Mouse (Mus musculus) MEL (cell line): ENCODE measurements around the gene Gm9964. TPM values are rescaled to one million over a fixed set of nuclear protein-coding genes. Genes with fewer than 3 reads are reported as not detected.

Experiments used
- DNase-seq: peaks from one replicate; pipeline ENCODE4 v3.0.0; 2011; ENCODE audit warnings: low read depth, low spot score
- H3K27ac ChIP-seq: 2 replicates; pipeline ENCODE4 v1.5.1; 2012; ENCODE audit warnings: low read depth, mild to moderate bottlenecking, control low read depth, low read length, moderate library complexity; ENCODE audit not compliant: control insufficient read depth
- H3K27me3 ChIP-seq, 2 experiments: fragments of 150-350 bp in 1 of 2; sonication (generic) in 1 of 2; 2 replicates each; pipeline ENCODE4 v1.6.1; 2012; ENCODE audit warnings: low read length in 2 of 2, mild to moderate bottlenecking in 2 of 2, improper control_type of control experiment in 1 of 2, moderate library complexity in 1 of 2; ENCODE audit not compliant: insufficient read depth in 2 of 2, control insufficient read depth in 1 of 2
- H3K36me3 ChIP-seq, 2 experiments: 2 replicates each; pipeline ENCODE4 v1.6.1; 2012 to 2014; ENCODE audit warnings: low read length in 2 of 2, improper control_type of control experiment in 1 of 2, inconsistent platforms in 1 of 2, mild to moderate bottlenecking in 1 of 2; ENCODE audit not compliant: insufficient read depth in 2 of 2, control insufficient read depth in 1 of 2
- H3K4me1 ChIP-seq, 2 experiments: fragments of 150-350 bp in 1 of 2; sonication (generic) in 1 of 2; 2 replicates each; pipeline ENCODE4 v1.6.1; 2012; ENCODE audit warnings: low read length in 2 of 2, improper control_type of control experiment in 1 of 2, mild to moderate bottlenecking in 1 of 2; ENCODE audit not compliant: insufficient read depth in 2 of 2, control insufficient read depth in 1 of 2
- H3K4me3 ChIP-seq, 2 experiments: fragments of 150-350 bp in 1 of 2; sonication (generic) in 1 of 2; 2 replicates each; pipeline ENCODE4 v1.5.1; 2012; ENCODE audit warnings: low read depth in 2 of 2, low read length in 2 of 2, mild to moderate bottlenecking in 2 of 2, moderate library complexity in 2 of 2, control low read depth in 1 of 2, improper control_type of control experiment in 1 of 2; ENCODE audit not compliant: control insufficient read depth in 1 of 2, insufficient read depth in 1 of 2
- H3K79me2 ChIP-seq: 2 replicates; pipeline ENCODE4 v1.6.1; 2012; ENCODE audit warnings: mild to moderate bottlenecking, low read length, moderate library complexity; ENCODE audit not compliant: control insufficient read depth, poor library complexity, insufficient read depth
- H3K9ac ChIP-seq: 2 replicates; pipeline ENCODE4 v1.6.1; 2012; ENCODE audit warnings: low read depth, mild to moderate bottlenecking, control low read depth, low read length, moderate library complexity; ENCODE audit not compliant: control insufficient read depth, poor library complexity, severe bottlenecking
- H3K9me3 ChIP-seq: fragments of 150-350 bp; sonication (generic); replicated peaks from 2 replicates; pipeline ENCODE4 v1.6.1; 2012; ENCODE audit warnings: mild to moderate bottlenecking, low read length, improper control_type of control experiment, moderate library complexity; ENCODE audit not compliant: insufficient read depth
- BHLHE40 ChIP-seq: IDR thresholded peaks from 2 replicates; pipeline ENCODE4 v1.6.1; 2012; ENCODE audit warnings: low read depth, mild to moderate bottlenecking, inconsistent platforms, low read length, improper control_type of control experiment, borderline replicate concordance
- CHD1 ChIP-seq: IDR thresholded peaks from 2 replicates; pipeline ENCODE4 v1.6.1; 2012; ENCODE audit warnings: low read depth, mild to moderate bottlenecking, inconsistent platforms, low read length, improper control_type of control experiment
- CHD2 ChIP-seq: IDR thresholded peaks from 2 replicates; pipeline ENCODE4 v1.6.1; 2011; ENCODE audit warnings: low read length, improper control_type of control experiment
- E2F4 ChIP-seq: IDR thresholded peaks from 2 replicates; pipeline ENCODE4 v1.6.1; 2011; ENCODE audit warnings: low read depth, low read length, improper control_type of control experiment, borderline replicate concordance
- ELF1 ChIP-seq: IDR thresholded peaks from 2 replicates; pipeline ENCODE4 v1.6.1; 2014; ENCODE audit warnings: low read depth, mild to moderate bottlenecking, inconsistent platforms, low read length, improper control_type of control experiment, moderate library complexity
- ETS1 ChIP-seq: IDR thresholded peaks from 2 replicates; pipeline ENCODE4 v1.6.1; 2012; ENCODE audit warnings: low read depth, mild to moderate bottlenecking, inconsistent platforms, low read length, improper control_type of control experiment, moderate library complexity
- GATA1 ChIP-seq: IDR thresholded peaks from 2 replicates; pipeline ENCODE4 v1.6.1; 2011; ENCODE audit warnings: low read depth, low read length, improper control_type of control experiment
- HCFC1 ChIP-seq: IDR thresholded peaks from 2 replicates; pipeline ENCODE4 v1.6.1; 2012; ENCODE audit warnings: low read depth, mild to moderate bottlenecking, inconsistent platforms, low read length, improper control_type of control experiment, moderate library complexity
- KAT2A ChIP-seq: conservative IDR thresholded peaks from 2 replicates; pipeline ENCODE4 v1.6.1; 2012; ENCODE audit warnings: low read depth, low read length, improper control_type of control experiment, inconsistent platforms
- MAZ ChIP-seq: IDR thresholded peaks from 2 replicates; pipeline ENCODE4 v1.6.1; 2012; ENCODE audit warnings: low read depth, mild to moderate bottlenecking, inconsistent platforms, low read length, improper control_type of control experiment
- MYB ChIP-seq: IDR thresholded peaks from 2 replicates; pipeline ENCODE4 v1.6.1; 2011; ENCODE audit warnings: mild to moderate bottlenecking, low read depth, low read length, improper control_type of control experiment
- MYC ChIP-seq: IDR thresholded peaks from 2 replicates; pipeline ENCODE4 v1.6.1; 2011; ENCODE audit warnings: low read depth, mild to moderate bottlenecking, low read length, improper control_type of control experiment, moderate library complexity
- NELFE ChIP-seq: IDR thresholded peaks from 2 replicates; pipeline ENCODE4 v1.6.1; 2011; ENCODE audit warnings: low read depth, low read length, improper control_type of control experiment
- NRF1 ChIP-seq: IDR thresholded peaks from 2 replicates; pipeline ENCODE4 v1.6.1; 2014; ENCODE audit warnings: low read depth, mild to moderate bottlenecking, inconsistent platforms, low read length, improper control_type of control experiment, moderate library complexity; ENCODE audit not compliant: poor library complexity, insufficient read depth, severe bottlenecking
- POLR2A ChIP-seq, 2 experiments: IDR thresholded peaks; 2 replicates each; pipeline ENCODE4 v1.6.1; 2011 to 2012; ENCODE audit warnings: low read length in 2 of 2, mild to moderate bottlenecking in 2 of 2, control low read depth in 1 of 2, improper control_type of control experiment in 1 of 2, low read depth in 1 of 2, moderate library complexity in 1 of 2; ENCODE audit not compliant: control insufficient read depth in 1 of 2, insufficient read depth in 1 of 2, poor library complexity in 1 of 2
- POLR2AphosphoS5 ChIP-seq: IDR thresholded peaks from 2 replicates; pipeline ENCODE4 v1.6.1; 2012; ENCODE audit warnings: low read depth, borderline replicate concordance, mild to moderate bottlenecking, inconsistent platforms, low read length, moderate library complexity, mixed read lengths
- RCOR1 ChIP-seq: IDR thresholded peaks from 2 replicates; pipeline ENCODE4 v1.6.1; 2012; ENCODE audit warnings: low read depth, mild to moderate bottlenecking, inconsistent platforms, low read length, improper control_type of control experiment
- SIN3A ChIP-seq: IDR thresholded peaks from 2 replicates; pipeline ENCODE4 v1.6.1; 2012; ENCODE audit warnings: low read length, improper control_type of control experiment, inconsistent platforms
- SMC3 ChIP-seq: IDR thresholded peaks from 2 replicates; pipeline ENCODE4 v1.6.1; 2011; ENCODE audit warnings: low read depth, low read length, improper control_type of control experiment
- TAL1 ChIP-seq: IDR thresholded peaks from 2 replicates; pipeline ENCODE4 v1.6.1; 2012; ENCODE audit warnings: mild to moderate bottlenecking, inconsistent platforms, low read length, moderate library complexity, mixed read lengths
- UBTF ChIP-seq: IDR thresholded peaks from 2 replicates; pipeline ENCODE4 v1.6.1; 2012; ENCODE audit warnings: low read depth, mild to moderate bottlenecking, inconsistent platforms, low read length, improper control_type of control experiment, moderate library complexity, borderline replicate concordance; ENCODE audit not compliant: insufficient read depth
- USF1 ChIP-seq: IDR thresholded peaks from 2 replicates; pipeline ENCODE4 v1.6.1; 2014; ENCODE audit warnings: low read depth, mild to moderate bottlenecking, inconsistent platforms, low read length, improper control_type of control experiment, moderate library complexity
- ZMIZ1 ChIP-seq: IDR thresholded peaks from 2 replicates; pipeline ENCODE4 v1.6.1; 2012; ENCODE audit warnings: low read depth, mild to moderate bottlenecking, inconsistent platforms, low read length, improper control_type of control experiment, moderate library complexity
- polyA plus RNA-seq, 2 experiments: library from polyadenylated mRNA; stranded (reverse) in 1 of 2; unstranded in 1 of 2; fragments of >175 nt in 1 of 2; fragments of >200 nt in 1 of 2; gene quantifications; 2 replicates each; pipeline versions ENCODE4 v1.2.1 to v1.2.4; 2012; ENCODE audit warnings: low replicate concordance in 2 of 2, low read depth in 1 of 2; ENCODE audit not compliant: insufficient read length in 2 of 2, insufficient read depth in 1 of 2, missing spikeins in 1 of 2
- total RNA-seq: library from RNA; depleted of rRNA; stranded (reverse); fragments of 300-350 nt; gene quantifications from 2 replicates; pipeline ENCODE4 v1.2.3, GENCODE M21; 2012

Gene Gm9964
- total and polyA plus RNA-seq, 3 experiments, result not detected

GRCm38 (mm10) chr11:79281396-79281795, 15.3 kb downstream of the Gm9964 start:
- no peaks in the 10 kb centered on the region for H3K79me2 ChIP-seq
- H3K4me1 ChIP-seq, result peaks cover 6 to 34% of the 10 kb centered on the region in 2 experiments
- no peaks in the 10 kb centered on the region for H3K9me3 ChIP-seq

GRCm38 (mm10) chr11:79279732-79280405, 16.8 kb downstream of the Gm9964 start:
- H3K4me1 ChIP-seq, result peaks cover 0 to 25% of the 10 kb centered on the region in 2 experiments; a peak in 2 of 4 replicates
- H3K4me3 ChIP-seq, result no peak overlapping the region
- no peak overlapping the region for H3K9ac ChIP-seq
- no peaks in the 10 kb centered on the region for H3K27me3 ChIP-seq
- DNase-seq, result no peak
- peaks cover 0 to 18% of the 10 kb centered on the region in 2 experiments; a peak in 2 of 4 replicates for H3K36me3 ChIP-seq
- H3K27ac ChIP-seq, result no peak overlapping the region
- no peaks in the 10 kb centered on the region for H3K79me2 ChIP-seq
- no peaks in the 10 kb centered on the region for H3K9me3 ChIP-seq
- no peak for TF ChIP-seq MYC
- TF ChIP-seq USF1, result no peak
- TF ChIP-seq UBTF, result no peak
- no peak for TF ChIP-seq ETS1
- TF ChIP-seq POLR2A (IDR thresholded peaks at IDR 0.05; ENCODE audit: control insufficient read depth in 1 of 2, insufficient read depth in 1 of 2, low read depth in 1 of 2, low read length in 2 of 2, poor library complexity in 1 of 2), result no peak
- TF ChIP-seq MAZ, result no peak
- TF ChIP-seq HCFC1, result no peak
- no peak for TF ChIP-seq BHLHE40
- TF ChIP-seq SIN3A, result no peak
- no peak for TF ChIP-seq ELF1
- no peak for TF ChIP-seq ZMIZ1
- TF ChIP-seq E2F4, result no peak
- no peak for TF ChIP-seq GATA1
- no peak for TF ChIP-seq SMC3
- no peak for TF ChIP-seq TAL1
- TF ChIP-seq MYB, result no peak
- TF ChIP-seq CHD2, result no peak
- no peak for TF ChIP-seq RCOR1
- TF ChIP-seq NRF1, result no peak
- no peak for TF ChIP-seq CHD1
- TF ChIP-seq, all 39 proteins: peak for 0

More at GRCm38 (mm10) chr11:79281396-79281795, 15.3 kb downstream of the Gm9964 start:
- no peak overlapping the region for H3K9ac ChIP-seq
- H3K4me3 ChIP-seq, result no peak overlapping the region
- no peaks in the 10 kb centered on the region for H3K27me3 ChIP-seq
- TF ChIP-seq MYC, result no peak
- no peak for TF ChIP-seq POLR2AphosphoS5
- TF ChIP-seq CHD2, result no peak
- TF ChIP-seq NRF1, result no peak
- TF ChIP-seq NELFE, result no peak
- TF ChIP-seq KAT2A, result no peak
- DNase-seq, result no peak
- H3K27ac ChIP-seq, result no peak overlapping the region
- peaks cover 0 to 23% of the 10 kb centered on the region in 2 experiments; a peak in 2 of 4 replicates for H3K36me3 ChIP-seq
